34 mouse cellular contexts compared by ENCODE assay signal in genomic region chr1:152738793-152739192, GRCm38 (mm10). TPM values are rescaled to one million over a fixed set of nuclear protein-coding genes. Genes with fewer than 3 reads are reported as not detected.
DNase-seq lines count a peak whose midpoint lies in the region; ATAC-seq and TF ChIP-seq lines count a peak whose summit lies in the region.
"Had no signal": no experiment of that assay in that cellular context is flagged by ENCODE, and none has a peak within 500 bp of the region (broad histone marks: within the 10 kb centered on the region; RNA-seq: fewer than 3 reads in every experiment).

No protein-coding gene starts in this region.

- no peaks in the 10 kb centered on the region for H3K9me3 ChIP-seq in embryonic facial prominence, embryonic 14.5 days (ENCODE audit: control insufficient read depth, low read length)
- no peaks in the 10 kb centered on the region for H3K9me3 ChIP-seq in embryonic facial prominence, embryonic 10.5 days
- H3K9me3 ChIP-seq in heart, embryonic 12.5 days (replicated peaks): no peaks in the 10 kb centered on the region
- no peaks in the 10 kb centered on the region for H3K9me3 ChIP-seq in heart, postnatal 0 days (replicated peaks; ENCODE audit: control insufficient read depth, low read length)
- H3K9me3 ChIP-seq in hindbrain, embryonic 16.5 days (ENCODE audit: control insufficient read depth, low read length): no peaks in the 10 kb centered on the region
- H3K9me3 ChIP-seq: embryonic facial prominence, embryonic 15.5 days; forebrain, embryonic 13.5 days; hindbrain, embryonic 13.5 days; kidney, embryonic 15.5 days; liver, embryonic 12.5 days; midbrain, embryonic 12.5 days; neural tube, embryonic 13.5 days had no signal

- 0 out of 2 replicates have a peak, but pooled peaks have one; percentile 15 for ATAC-seq in embryonic facial prominence, embryonic 14.5 days (ENCODE audit: low read depth)
- ATAC-seq in heart, embryonic 12.5 days (ENCODE audit: insufficient number of reproducible peaks, low FRiP score): peak; percentile 74
- peak; percentile 93 for ATAC-seq in heart, postnatal 0 days (ENCODE audit: insufficient read depth, low read depth)
- ATAC-seq in hindbrain, embryonic 16.5 days: no peak
- ATAC-seq: forebrain, embryonic 13.5 days; liver, embryonic 12.5 days; liver, postnatal 0 days had no signal

- H3K27ac ChIP-seq in embryonic facial prominence, embryonic 14.5 days (replicated peaks; ENCODE audit: low read depth, low read length): no peak overlapping the region
- H3K27ac ChIP-seq in embryonic facial prominence, embryonic 10.5 days (replicated peaks): no peak overlapping the region
- peak overlapping the region; percentile 69 for H3K27ac ChIP-seq in heart, embryonic 12.5 days (ENCODE audit: poor library complexity, severe bottlenecking)
- peak overlapping the region; percentile 28 for H3K27ac ChIP-seq in heart, postnatal 0 days (ENCODE audit: low read depth)
- H3K27ac ChIP-seq in hindbrain, embryonic 16.5 days (ENCODE audit: low read depth, low read length): no peak overlapping the region
- H3K27ac ChIP-seq: embryonic facial prominence, embryonic 15.5 days; forebrain, embryonic 13.5 days; hindbrain, embryonic 13.5 days; kidney, embryonic 15.5 days; liver, embryonic 12.5 days; midbrain, embryonic 12.5 days; neural tube, embryonic 13.5 days had no signal

- TF ChIP-seq EP300 in heart, postnatal 0 days (IDR thresholded peaks at IDR 0.05; ENCODE audit: low read depth): no peak

- no peaks in the 10 kb centered on the region for H3K36me3 ChIP-seq in embryonic facial prominence, embryonic 14.5 days (ENCODE audit: control insufficient read depth, insufficient read depth, low read length)
- H3K36me3 ChIP-seq in embryonic facial prominence, embryonic 10.5 days (replicated peaks): no peaks in the 10 kb centered on the region
- H3K36me3 ChIP-seq in heart, embryonic 12.5 days: no peaks in the 10 kb centered on the region
- no peaks in the 10 kb centered on the region for H3K36me3 ChIP-seq in heart, postnatal 0 days (replicated peaks; ENCODE audit: control insufficient read depth, insufficient read depth, low read length)
- no peaks in the 10 kb centered on the region for H3K36me3 ChIP-seq in hindbrain, embryonic 16.5 days (ENCODE audit: control insufficient read depth, insufficient read depth, low read length)
- H3K36me3 ChIP-seq: embryonic facial prominence, embryonic 15.5 days; G1E; hindbrain, embryonic 13.5 days; kidney, embryonic 15.5 days; liver, embryonic 12.5 days; midbrain, embryonic 12.5 days; neural tube, embryonic 13.5 days had no signal

- no peak for DNase-seq in embryonic facial prominence, embryonic 14.5 days (ENCODE audit: low spot score)
- no peak for DNase-seq in embryonic facial prominence, embryonic 10.5 days (ENCODE audit: low spot score)
- DNase-seq in heart, postnatal 0 days (ENCODE audit: low spot score): peak; percentile 65
- peak; percentile 57 for DNase-seq in heart, postnatal 4 days
- no peak for DNase-seq in spleen, postnatal 14 days (ENCODE audit: low spot score in 2 of 2)
- no peak for DNase-seq in B cell, adult 2 months
- DNase-seq: adrenal gland, postnatal 10 days; cerebellum, adult 8-10 months; cerebellum, postnatal 36 days; gastrocnemius, postnatal 10 days; kidney, adult 18-20 months; kidney, postnatal 36 days; left cerebral cortex, postnatal 4 days; liver, postnatal 0 days; lung, postnatal 4 days had no signal

- no peaks in the 10 kb centered on the region for H3K27me3 ChIP-seq in embryonic facial prominence, embryonic 14.5 days (replicated peaks; ENCODE audit: control insufficient read depth, insufficient read depth, low read length)
- H3K27me3 ChIP-seq in embryonic facial prominence, embryonic 10.5 days (replicated peaks; ENCODE audit: low read depth, poor library complexity, severe bottlenecking): no peaks in the 10 kb centered on the region
- no peaks in the 10 kb centered on the region for H3K27me3 ChIP-seq in heart, embryonic 12.5 days (replicated peaks)
- no peaks in the 10 kb centered on the region for H3K27me3 ChIP-seq in heart, postnatal 0 days (ENCODE audit: control insufficient read depth, insufficient read depth, low read length)
- no peaks in the 10 kb centered on the region for H3K27me3 ChIP-seq in hindbrain, embryonic 16.5 days (replicated peaks; ENCODE audit: control insufficient read depth, insufficient read depth, low read length)
- H3K27me3 ChIP-seq: embryonic facial prominence, embryonic 15.5 days; forebrain, embryonic 13.5 days; hindbrain, embryonic 13.5 days; kidney, embryonic 15.5 days; liver, embryonic 12.5 days; midbrain, embryonic 12.5 days; neural tube, embryonic 13.5 days had no signal

- 72% methylated on average over 9 of the region's 9 CpGs for WGBS in embryonic facial prominence, embryonic 14.5 days
- WGBS in embryonic facial prominence, embryonic 10.5 days: 87% methylated on average over 9 of the region's 9 CpGs
- WGBS in heart, embryonic 12.5 days: 49% methylated on average over 9 of the region's 9 CpGs
- 22% methylated on average over 9 of the region's 9 CpGs for WGBS in heart, postnatal 0 days
- 89% methylated on average over 9 of the region's 9 CpGs for WGBS in hindbrain, embryonic 16.5 days

- H3K4me2 ChIP-seq in embryonic facial prominence, embryonic 14.5 days (ENCODE audit: low read depth, low read length): no peak overlapping the region
- no peak overlapping the region for H3K4me2 ChIP-seq in heart, embryonic 12.5 days
- H3K4me2 ChIP-seq in heart, postnatal 0 days (ENCODE audit: low read depth, low read length): no peak overlapping the region
- no peak overlapping the region for H3K4me2 ChIP-seq in hindbrain, embryonic 16.5 days (ENCODE audit: low read length)
- H3K4me2 ChIP-seq: embryonic facial prominence, embryonic 15.5 days; forebrain, embryonic 13.5 days; hindbrain, embryonic 13.5 days; kidney, embryonic 15.5 days; liver, embryonic 12.5 days; midbrain, embryonic 12.5 days; neural tube, embryonic 13.5 days had no signal

- H3K9ac ChIP-seq in embryonic facial prominence, embryonic 14.5 days (ENCODE audit: low read depth, low read length): no peak overlapping the region
- no peak overlapping the region for H3K9ac ChIP-seq in heart, embryonic 12.5 days
- H3K9ac ChIP-seq in heart, postnatal 0 days (replicated peaks; ENCODE audit: low read depth, low read length): no peak overlapping the region
- no peak overlapping the region for H3K9ac ChIP-seq in hindbrain, embryonic 16.5 days (ENCODE audit: low read depth, low read length)
- H3K9ac ChIP-seq: embryonic facial prominence, embryonic 15.5 days; forebrain, embryonic 13.5 days; hindbrain, embryonic 13.5 days; kidney, embryonic 15.5 days; liver, embryonic 12.5 days; liver, postnatal 0 days; midbrain, embryonic 12.5 days; neural tube, embryonic 13.5 days had no signal

- H3K4me3 ChIP-seq in embryonic facial prominence, embryonic 14.5 days (ENCODE audit: low read depth, low read length): no peak overlapping the region
- H3K4me3 ChIP-seq in embryonic facial prominence, embryonic 10.5 days: no peak overlapping the region
- no peak overlapping the region for H3K4me3 ChIP-seq in heart, embryonic 12.5 days
- no peak overlapping the region for H3K4me3 ChIP-seq in heart, postnatal 0 days (ENCODE audit: low read depth, low read length)
- H3K4me3 ChIP-seq in hindbrain, embryonic 16.5 days (ENCODE audit: low read length): no peak overlapping the region
- H3K4me3 ChIP-seq: embryonic facial prominence, embryonic 15.5 days; forebrain, embryonic 13.5 days; hindbrain, embryonic 13.5 days; kidney, embryonic 15.5 days; liver, embryonic 12.5 days; megakaryocyte, embryonic 14.5 days; midbrain, embryonic 12.5 days; neural tube, embryonic 13.5 days had no signal

- H3K4me1 ChIP-seq in embryonic facial prominence, embryonic 14.5 days (ENCODE audit: control insufficient read depth, insufficient read depth, low read length): peaks cover 6% of the 10 kb centered on the region; the same call in 1 of the 2 replicates
- H3K4me1 ChIP-seq in embryonic facial prominence, embryonic 10.5 days: peaks cover 13% of the 10 kb centered on the region; the same call in 1 of the 2 replicates
- H3K4me1 ChIP-seq in heart, embryonic 12.5 days (replicated peaks): peaks cover 21% of the 10 kb centered on the region
- H3K4me1 ChIP-seq in heart, postnatal 0 days (ENCODE audit: control insufficient read depth, insufficient read depth): peaks cover 4% of the 10 kb centered on the region; the same call in 1 of the 2 replicates
- H3K4me1 ChIP-seq in hindbrain, embryonic 16.5 days (ENCODE audit: control insufficient read depth, insufficient read depth, low read depth, low read length): no peaks in the 10 kb centered on the region
- H3K4me1 ChIP-seq: forebrain, embryonic 13.5 days; hindbrain, embryonic 13.5 days; liver, embryonic 12.5 days; megakaryocyte, embryonic 14.5 days; midbrain, embryonic 12.5 days; neural tube, embryonic 13.5 days had no signal

- no peak for TF ChIP-seq CTCF in heart, postnatal 0 days (IDR thresholded peaks at IDR 0.05; ENCODE audit: low read depth)

RNA-seq across cellular contexts. Expression of gene Apobec4, which starts 11.6 kb away (rescaled TPM):
- polyA plus RNA-seq in embryonic facial prominence, embryonic 14.5 days (2014; fragmentation: Nextera tagmentation; extraction: Ambion mirVana): 0.13 and 0.25 TPM in 2 replicates
- not detected in 2 replicates for polyA plus RNA-seq in embryonic facial prominence, embryonic 10.5 days (2016; fragmentation: Nextera tagmentation; extraction: Ambion mirVana)
- polyA plus RNA-seq in heart, embryonic 12.5 days (2016; fragmentation: Nextera tagmentation; extraction: Ambion mirVana): not detected in 2 replicates
- total RNA-seq in heart, postnatal 0 days (2014; rRNA removed; ENCODE audit: low replicate concordance): not detected in 2 replicates
- not detected in 2 replicates for polyA plus RNA-seq in heart, postnatal 0 days (2015; fragmentation: Nextera tagmentation; extraction: Ambion mirVana)
- total RNA-seq in heart, postnatal 4 days (2021): not detected
- 0.13 TPM in 1 of 2 replicates, not detected in the other for polyA plus RNA-seq in hindbrain, embryonic 16.5 days (2015; fragmentation: Nextera tagmentation; extraction: Ambion mirVana)
- total RNA-seq: adrenal gland, postnatal 10 days; gastrocnemius, postnatal 10 days; granulocyte monocyte progenitor cell, adult 5-6 weeks; layer of hippocampus, adult 8-10 months; layer of hippocampus, postnatal 25 days; left cerebral cortex, adult 8-10 months; left cerebral cortex, postnatal 4 days had no signal
- polyA plus RNA-seq: G1E; hindbrain, embryonic 13.5 days; kidney, embryonic 15.5 days; limb, embryonic 14.5 days; liver, embryonic 12.5 days; liver, postnatal 0 days; midbrain, embryonic 12.5 days; neural tube, embryonic 13.5 days; stomach, embryonic 14.5 days; thymus, postnatal 0 days; urinary bladder, adult 2 months had no signal

RNA-seq across cellular contexts. Expression of gene Rgl1, which starts 27.4 kb away (rescaled TPM):
- polyA plus RNA-seq in embryonic facial prominence, embryonic 14.5 days (2014; fragmentation: Nextera tagmentation; extraction: Ambion mirVana): 43.7 and 50.7 TPM in 2 replicates
- 28.0 and 30.8 TPM in 2 replicates for polyA plus RNA-seq in embryonic facial prominence, embryonic 10.5 days (2016; fragmentation: Nextera tagmentation; extraction: Ambion mirVana)
- polyA plus RNA-seq in heart, embryonic 12.5 days (2016; fragmentation: Nextera tagmentation; extraction: Ambion mirVana): 66.1 and 73.5 TPM in 2 replicates
- total RNA-seq in heart, postnatal 0 days (2014; rRNA removed; ENCODE audit: low replicate concordance): 38.9 and 48.1 TPM in 2 replicates
- polyA plus RNA-seq in heart, postnatal 0 days (2015; fragmentation: Nextera tagmentation; extraction: Ambion mirVana): 36.7 and 41.6 TPM in 2 replicates
- 10 to 100 TPM; 70.8 to 73.7 TPM for total RNA-seq in heart, postnatal 4 days (2021)
- 18.4 and 19.4 TPM in 2 replicates for polyA plus RNA-seq in hindbrain, embryonic 16.5 days (2015; fragmentation: Nextera tagmentation; extraction: Ambion mirVana)

RNA-seq across cellular contexts. Expression of gene Arpc5, which starts 27.5 kb away (rescaled TPM):
- polyA plus RNA-seq in embryonic facial prominence, embryonic 14.5 days (2014; fragmentation: Nextera tagmentation; extraction: Ambion mirVana): 267 and 269 TPM in 2 replicates
- polyA plus RNA-seq in embryonic facial prominence, embryonic 10.5 days (2016; fragmentation: Nextera tagmentation; extraction: Ambion mirVana): 198 and 199 TPM in 2 replicates
- polyA plus RNA-seq in heart, embryonic 12.5 days (2016; fragmentation: Nextera tagmentation; extraction: Ambion mirVana): 245 and 249 TPM in 2 replicates
- 94.3 and 95.1 TPM in 2 replicates for total RNA-seq in heart, postnatal 0 days (2014; rRNA removed; ENCODE audit: low replicate concordance)
- polyA plus RNA-seq in heart, postnatal 0 days (2015; fragmentation: Nextera tagmentation; extraction: Ambion mirVana): 136 and 152 TPM in 2 replicates
- total RNA-seq in heart, postnatal 4 days (2021): 100 to 1,000 TPM in 1 of 2 experiments, 10 to 100 TPM in 1; 98.7 to 103 TPM
- polyA plus RNA-seq in hindbrain, embryonic 16.5 days (2015; fragmentation: Nextera tagmentation; extraction: Ambion mirVana): 300 and 315 TPM in 2 replicates

Comparison
In these comparisons a context has a peak if more than half of its experiments do, and no peak if none do; other contexts are left out.
1. DNase-seq: peak in heart, postnatal 0 days (single experiment) and heart, postnatal 4 days (single experiment); none in embryonic facial prominence, embryonic 14.5 days (single experiment), embryonic facial prominence, embryonic 10.5 days (single experiment), spleen, postnatal 14 days (0 of 2) and B cell, adult 2 months (0 of 2).
2. H3K27ac ChIP-seq: peak in heart, embryonic 12.5 days (single experiment) and heart, postnatal 0 days (single experiment); none in embryonic facial prominence, embryonic 14.5 days (single experiment), embryonic facial prominence, embryonic 10.5 days (single experiment) and hindbrain, embryonic 16.5 days (single experiment).